Mouse (Mus musculus) layer of hippocampus, adult 2 months (tissue): ENCODE data around the gene Gcc2. TPM values are rescaled to one million over a fixed set of nuclear protein-coding genes. Genes with fewer than 3 reads are reported as not detected.

Experiments
- DNase-seq, 2 experiments: peaks; one replicate each; pipeline ENCODE4 v3.0.0; 2022; ENCODE audit warnings: low spot score in 2 of 2
- H3K27ac ChIP-seq: fragments of 200-600 bp; 2 replicates; pipeline ENCODE4 v1.8.1; 2022
- H3K4me3 ChIP-seq: fragments of 200-600 bp; 2 replicates; pipeline ENCODE4 v1.8.1; 2022; ENCODE audit warnings: mild to moderate bottlenecking
- CTCF ChIP-seq: fragments of 200-600 bp; conservative IDR thresholded peaks from 2 replicates; pipeline ENCODE4 v1.8.1; 2022; ENCODE audit warnings: antibody characterized with exemption, mild to moderate bottlenecking, moderate library complexity
- total RNA-seq, 2 experiments: library from RNA; stranded (reverse); gene quantifications; 2 replicates each; pipeline ENCODE4 v1.2.3; 2021

The Gcc2 gene
- total RNA-seq, 2 experiments from 2014 or later: 75.9 to 81.9 TPM

GRCm38 (mm10) chr10:58354561-58354960 is 99.3 kb downstream of the Gcc2 start:
- H3K4me3 ChIP-seq: no peak overlapping the region
- DNase-seq: no peak
- no peak for TF ChIP-seq CTCF
- peak overlapping the region; percentile 3; the same call in 1 of the 2 replicates for H3K27ac ChIP-seq

Other genes starting within 250 kb of the Gcc2 start
- not detected for gene AW822073, start 30.6 kb upstream of the Gcc2 start, total RNA-seq
- gene Duxf3, start 22.8 kb upstream of the Gcc2 start, total RNA-seq: not detected
- gene Gm4981, start 18.8 kb upstream of the Gcc2 start, total RNA-seq: not detected
- 10 to 100 TPM; 20.7 to 22.6 TPM for gene Lims1, start 68.0 kb downstream of the Gcc2 start, total RNA-seq
- 10 to 100 TPM; 78.2 to 81.5 TPM for gene Ranbp2, start 191.4 kb downstream of the Gcc2 start, total RNA-seq
- 1 to 10 TPM; 4.2 to 5.1 TPM for gene Ccdc138, start 242.5 kb downstream of the Gcc2 start, total RNA-seq